Mouse (Mus musculus): ENCODE results near the gene Farp1.

- TF ChIP-seq POLR2A (IDR thresholded peaks at IDR 0.05; ENCODE audit: low read depth, low read length) (no peak), CTCF (IDR thresholded peaks at IDR 0.05; ENCODE audit: extremely low read depth, insufficient read length, insufficient replicate concordance, low read depth, low read length) (no peak)
Measured at GRCm38 (mm10) chr14:121270490-121270889, 235.5 kb downstream of the Farp1 start.
